Mouse (Mus musculus): ENCODE data around the gene Vangl1. TPM values are rescaled to one million over a fixed set of nuclear protein-coding genes. Genes with fewer than 3 reads are reported as not detected.
"Not testable (repeated sequence)": the region's sequence is repeated elsewhere in the genome, so short reads cannot be mapped to it uniquely, and the experiment has no call there.

The Vangl1 gene
- polyA plus RNA-seq, 1 experiment, result 22.2 TPM

DNA sequence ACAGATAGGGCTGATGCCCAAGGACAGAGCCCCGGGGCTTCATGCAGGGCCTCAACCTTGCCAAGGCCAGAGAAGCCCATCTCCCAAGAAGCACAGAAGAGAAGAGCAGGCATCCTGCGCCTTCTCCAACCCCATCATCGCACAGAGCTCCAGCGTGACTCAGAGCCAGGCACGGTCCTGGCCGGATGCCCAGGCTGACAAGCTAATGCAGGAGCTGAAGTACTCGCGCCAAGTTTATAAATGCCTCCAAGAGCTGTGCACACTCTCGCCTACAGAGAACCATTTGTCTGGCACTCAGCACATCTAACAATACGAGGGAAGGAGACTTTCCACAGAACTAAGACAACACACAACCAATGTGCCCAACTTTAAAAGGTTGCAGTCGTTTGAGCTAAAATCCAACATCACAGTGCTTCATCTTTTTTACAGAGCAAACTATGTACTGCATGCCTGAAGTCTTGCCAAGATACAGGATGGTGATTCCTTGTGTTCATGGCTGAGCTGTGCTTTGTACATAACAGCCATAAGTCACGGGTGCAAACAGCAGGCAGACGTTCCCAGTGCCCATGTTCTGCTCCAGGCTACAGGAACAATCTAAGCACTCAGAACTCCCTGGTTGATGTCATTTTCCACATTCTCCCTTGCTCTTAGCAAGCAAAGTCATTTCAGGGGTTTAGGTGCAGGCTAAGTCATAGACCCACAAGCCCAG lies 35.1 kb downstream of the Vangl1 start:
- DNase-seq (ENCODE audit: low spot score), result peak; percentile 77

DNA sequence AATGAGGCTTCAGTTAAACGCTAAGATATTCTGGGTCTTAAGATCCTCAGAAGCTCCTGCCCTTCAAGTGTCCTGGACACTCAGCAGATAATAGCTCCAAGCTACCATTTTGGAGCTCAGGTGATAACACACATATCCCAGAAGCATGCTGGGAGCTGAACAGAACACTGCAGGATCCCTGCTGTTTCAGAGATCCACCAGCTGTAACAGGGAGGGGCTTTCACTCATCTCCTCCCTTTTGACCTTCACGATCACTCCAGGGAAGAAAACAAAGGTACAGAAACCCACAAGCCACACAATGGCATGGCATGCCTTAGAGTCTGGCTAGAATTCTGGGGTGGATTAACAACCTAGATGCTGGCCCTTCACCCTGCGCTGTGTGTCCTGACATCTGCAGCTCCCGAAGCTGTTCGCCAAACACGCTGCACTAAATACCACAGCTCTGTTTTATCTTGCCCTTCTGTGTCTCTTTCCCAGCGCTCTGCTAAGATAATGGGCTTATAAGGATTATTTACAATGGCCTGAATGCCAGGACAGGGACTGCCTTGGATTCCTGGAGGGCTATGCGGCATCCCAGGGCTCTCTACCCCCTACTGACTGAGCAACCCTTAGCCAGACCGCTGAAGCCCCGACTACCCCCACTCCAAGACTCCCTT lies 36.8 kb downstream of the Vangl1 start:
- no peak for DNase-seq (ENCODE audit: low spot score)

DNA sequence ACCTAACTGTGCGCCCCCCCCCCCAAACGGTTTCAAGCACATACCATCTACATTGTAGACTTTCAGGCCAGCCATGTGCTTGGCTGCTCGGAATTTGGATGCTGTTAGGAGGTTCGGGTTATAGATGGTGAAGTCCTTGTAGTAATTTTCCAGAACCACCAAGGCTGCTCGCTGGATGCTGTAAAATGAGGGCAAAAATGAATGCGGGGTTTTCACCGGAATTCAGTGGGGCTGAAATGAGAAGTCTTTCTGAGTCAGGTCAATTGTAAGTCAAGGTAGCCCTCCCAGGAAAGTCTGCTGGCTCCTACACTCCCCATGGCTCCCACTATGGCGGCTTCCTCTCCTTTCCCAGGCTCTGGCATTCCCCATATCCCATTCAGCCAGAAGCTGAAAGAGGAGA lies 37.7 kb downstream of the Vangl1 start:
- DNase-seq (ENCODE audit: low spot score), result no peak

DNA sequence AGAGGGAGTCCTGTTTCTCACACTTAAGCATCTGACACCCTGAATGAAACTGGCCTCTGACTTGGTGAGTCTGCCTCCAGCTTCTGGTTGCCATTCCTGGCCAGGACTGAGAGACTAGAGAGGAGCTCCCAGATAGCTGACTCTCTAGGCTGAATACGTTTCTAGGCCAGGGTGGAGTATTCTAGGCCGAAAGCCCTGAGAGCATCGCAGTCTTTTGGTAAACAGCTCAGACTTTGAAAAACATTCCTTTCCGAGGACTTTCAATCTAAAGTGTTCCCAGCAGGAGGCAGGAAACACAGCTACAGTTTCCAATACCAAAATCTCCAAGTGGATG lies 38.2 kb downstream of the Vangl1 start:
- no peak for DNase-seq (ENCODE audit: low spot score)

DNA sequence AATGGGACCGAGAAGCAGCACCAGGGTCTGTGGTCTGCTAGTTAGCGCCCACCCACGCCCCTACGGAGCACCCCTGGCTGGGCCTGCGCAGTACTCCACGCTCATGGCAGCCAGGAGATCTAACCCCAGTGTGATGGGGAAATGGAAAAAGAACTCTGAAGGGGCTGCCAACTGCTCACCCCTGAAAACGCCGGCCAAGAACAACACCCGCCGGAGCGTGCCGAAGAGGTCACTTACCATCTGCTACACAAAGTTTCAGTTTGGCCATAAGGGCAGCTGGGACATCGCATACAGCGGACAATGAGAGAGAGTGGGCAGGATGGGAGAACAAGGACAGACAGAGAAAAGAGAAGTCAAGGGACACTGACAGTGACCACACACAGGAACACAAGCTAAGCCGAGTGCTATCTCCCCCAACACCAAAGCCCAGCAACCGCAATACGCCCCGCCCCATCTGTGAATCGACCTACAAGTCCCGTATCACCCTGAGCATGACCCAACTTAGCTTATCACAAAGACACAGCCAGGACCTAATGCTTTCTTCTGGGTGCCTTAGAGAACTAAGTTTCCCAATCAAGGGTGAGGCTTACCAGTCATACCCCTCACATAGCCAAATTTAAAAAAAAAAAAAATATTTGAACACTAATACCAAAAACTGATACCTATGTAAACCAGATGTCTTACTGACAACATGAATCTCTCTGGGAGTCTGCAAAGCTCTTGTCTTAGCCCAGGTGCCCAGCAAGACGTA lies 38.8 kb downstream of the Vangl1 start:
- DNase-seq (ENCODE audit: low spot score), result no peak

DNA sequence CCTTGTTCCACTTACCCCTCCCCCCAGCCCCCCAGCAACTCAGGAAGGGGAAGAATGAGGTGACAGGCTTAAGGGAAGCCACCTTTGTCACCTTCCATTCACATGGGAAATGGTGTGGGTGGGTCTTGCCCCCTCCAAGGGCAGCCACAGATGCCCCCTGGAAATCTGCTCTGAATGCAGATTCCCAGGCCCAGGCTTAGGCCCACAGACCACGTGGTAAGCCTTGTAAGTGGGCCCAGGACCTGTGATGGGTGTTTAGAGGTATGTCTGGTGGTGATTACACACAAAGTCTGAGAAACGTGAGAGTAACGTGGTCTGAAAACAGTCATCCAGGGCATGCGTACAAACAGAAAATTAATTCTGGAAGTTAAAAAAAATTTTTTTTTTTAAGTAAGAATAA lies 39.6 kb downstream of the Vangl1 start:
- DNase-seq (ENCODE audit: low spot score), result no peak

DNA sequence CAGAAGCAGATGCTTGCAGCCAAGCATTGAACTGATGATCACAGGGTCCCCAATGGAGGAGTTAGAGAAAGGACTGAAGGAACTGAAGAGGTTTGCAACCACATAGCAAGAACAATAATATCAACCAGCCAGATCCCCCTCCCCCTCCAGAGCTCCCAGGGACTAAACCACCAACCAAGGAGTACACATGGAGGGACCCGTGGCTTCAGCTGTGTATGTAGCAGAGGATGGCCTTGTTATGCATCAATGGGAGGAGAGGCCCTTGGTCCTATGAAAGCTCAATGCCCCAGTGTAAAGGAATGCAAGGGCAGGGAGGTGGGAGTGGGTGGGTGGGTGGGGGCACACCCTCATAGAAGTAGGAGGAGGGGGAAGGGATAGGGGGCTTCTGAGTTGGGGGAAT lies 40.6 kb downstream of the Vangl1 start:
- not testable (repeated sequence) for DNase-seq (ENCODE audit: low spot score)

DNA sequence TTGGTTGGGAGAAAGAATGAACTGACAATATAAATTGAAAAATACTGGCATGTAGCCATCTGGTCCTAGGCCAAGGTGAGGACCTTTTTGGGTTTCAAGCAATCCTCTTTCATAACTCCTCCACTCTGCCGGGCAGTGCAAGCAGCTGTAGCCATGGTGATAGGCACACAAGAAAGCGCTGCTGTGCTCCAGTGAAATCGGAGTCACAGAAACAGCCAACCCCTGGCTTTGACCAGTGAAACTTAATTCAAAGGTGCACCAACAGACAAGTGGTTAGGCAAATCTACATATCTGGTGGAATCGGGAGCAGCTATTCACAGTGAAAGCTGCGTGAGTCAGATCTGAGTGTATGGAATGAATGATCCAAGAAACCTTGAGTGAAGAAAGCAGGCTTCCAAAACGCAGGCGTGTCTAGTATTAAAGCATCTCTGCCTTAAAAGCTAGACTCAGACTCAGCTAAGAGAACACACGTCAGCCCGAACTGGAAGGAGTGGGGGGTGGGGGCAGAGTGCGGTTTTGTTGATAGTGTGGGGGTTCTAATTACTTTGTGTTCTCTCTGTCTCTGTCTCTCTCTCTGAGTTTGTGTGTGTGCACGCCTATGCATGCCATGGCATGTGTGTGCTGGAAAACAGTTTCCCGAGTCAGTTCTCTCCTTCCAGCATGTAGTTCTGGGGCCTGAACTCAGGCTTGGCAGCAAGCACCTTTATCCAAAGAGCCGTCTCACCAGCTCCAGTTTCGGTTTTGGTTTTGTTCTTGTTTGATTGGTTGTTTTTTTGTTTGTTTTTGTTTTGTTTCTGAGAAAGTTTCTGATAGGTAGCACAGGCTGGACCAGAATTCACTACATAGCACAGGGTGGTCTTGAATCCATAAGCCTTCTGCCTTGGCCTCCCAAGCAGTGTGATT lies 44.8 kb downstream of the Vangl1 start:
- no peak for DNase-seq (ENCODE audit: low spot score)

DNA sequence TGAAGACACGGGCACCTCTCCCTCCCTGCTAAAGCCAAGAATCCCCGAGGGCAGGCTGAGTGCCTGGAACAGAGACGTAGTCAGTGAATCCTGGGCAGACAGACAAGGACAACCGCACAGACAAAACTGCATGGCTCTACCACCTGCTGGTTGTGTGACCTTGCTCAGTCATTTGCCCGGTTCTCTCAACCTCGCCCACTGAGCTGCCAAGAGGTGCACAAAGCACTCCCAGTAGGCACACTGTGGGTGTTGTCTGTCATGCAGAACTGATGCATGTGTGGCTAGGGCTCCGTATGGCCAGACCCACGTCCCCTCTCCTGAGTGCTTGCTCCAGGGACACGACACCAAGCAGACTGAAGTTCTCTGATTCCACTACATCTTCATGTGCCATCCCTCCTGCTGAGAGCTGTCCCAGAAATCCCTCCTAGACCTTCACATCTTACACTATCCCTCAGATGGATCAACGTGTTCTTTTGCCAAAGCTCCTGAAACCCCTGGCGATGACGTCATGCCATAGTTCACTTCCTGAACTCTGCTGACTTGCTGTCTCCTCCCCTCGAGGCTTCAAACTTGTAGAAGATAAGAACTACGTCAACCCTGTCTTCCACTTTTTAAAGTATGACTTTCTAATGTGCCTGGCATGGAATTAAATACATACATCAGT lies 45.6 kb downstream of the Vangl1 start:
- DNase-seq (ENCODE audit: low spot score), result no peak

DNA sequence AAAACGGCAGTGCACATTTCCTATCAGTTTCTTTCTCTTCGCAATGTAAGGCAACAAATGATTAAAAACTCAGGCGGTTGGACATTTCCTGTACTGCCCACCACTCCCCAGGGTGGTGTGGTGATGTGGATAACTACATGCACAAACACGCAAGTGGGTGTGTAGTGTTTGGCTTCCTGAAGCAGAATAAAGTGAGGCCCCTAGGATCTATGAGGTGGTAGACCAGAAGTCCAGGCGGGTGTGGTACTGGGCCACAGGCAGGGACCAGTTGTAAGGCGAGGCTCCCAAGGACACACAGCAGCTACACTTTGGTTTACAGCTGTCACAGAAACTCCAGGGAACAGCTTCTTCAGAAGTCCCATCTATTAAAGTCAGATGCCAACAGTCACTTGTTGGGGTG lies 46.8 kb downstream of the Vangl1 start:
- no peak for DNase-seq (ENCODE audit: low spot score)

DNA sequence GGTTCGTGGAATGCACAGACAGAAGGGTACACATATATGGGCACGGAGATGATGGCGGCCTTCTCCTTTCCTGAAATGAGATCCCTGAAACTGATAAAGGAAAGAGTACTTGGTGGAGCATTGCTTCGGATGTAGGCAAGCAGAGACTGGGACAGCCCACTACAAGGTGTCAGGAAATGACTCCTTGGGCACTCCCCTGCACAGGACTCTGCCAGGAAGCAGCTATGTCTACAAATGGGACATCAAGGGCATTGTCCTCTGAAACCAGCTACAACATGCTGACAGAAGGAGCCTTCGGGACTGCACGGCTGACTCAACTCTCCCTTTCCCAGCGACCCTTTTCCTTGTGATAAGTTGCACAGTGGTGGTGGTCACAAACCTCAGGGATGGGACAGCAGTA lies 47.8 kb downstream of the Vangl1 start:
- DNase-seq (ENCODE audit: low spot score), result no peak

DNA sequence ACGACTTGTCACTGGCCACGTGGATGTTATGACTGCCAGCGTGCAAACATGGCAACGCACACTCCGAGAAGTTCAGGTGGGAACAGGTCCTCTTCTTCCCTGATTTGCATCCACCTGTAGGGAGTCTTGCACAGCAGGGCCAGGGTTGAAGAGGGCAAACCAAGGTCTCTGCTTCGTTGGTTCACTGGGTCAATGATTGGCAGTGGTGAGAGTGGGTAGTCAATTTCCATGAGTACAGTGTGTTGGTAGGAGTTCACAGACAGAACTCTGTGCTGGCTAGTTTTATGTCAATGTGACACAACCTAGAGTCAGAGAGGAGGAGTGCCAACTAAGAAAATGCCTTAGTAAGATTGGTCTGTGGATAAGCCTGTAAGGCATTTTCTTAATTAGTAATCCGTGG lies 50.4 kb downstream of the Vangl1 start:
- DNase-seq (ENCODE audit: low spot score), result no peak

DNA sequence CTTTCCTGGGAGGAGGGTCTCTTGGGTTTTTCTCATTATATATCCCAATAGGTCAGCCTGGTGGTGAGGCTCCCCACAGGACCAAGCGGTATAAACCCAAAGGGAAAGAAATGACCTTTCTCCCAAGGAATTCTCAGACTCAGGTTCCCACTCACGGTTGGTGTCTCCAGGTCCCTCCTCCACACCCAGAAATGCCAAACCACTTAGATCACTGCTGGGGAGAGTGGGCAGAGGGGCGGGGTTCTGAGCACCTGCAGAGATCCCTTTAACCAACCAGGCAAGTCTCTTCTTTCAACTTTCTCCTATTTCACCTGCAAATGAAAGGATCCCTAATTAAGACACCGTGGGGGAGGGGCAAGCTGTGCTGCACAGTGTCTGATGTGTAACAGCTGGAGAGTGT lies 51.6 kb downstream of the Vangl1 start:
- no peak for DNase-seq (ENCODE audit: low spot score)

DNA sequence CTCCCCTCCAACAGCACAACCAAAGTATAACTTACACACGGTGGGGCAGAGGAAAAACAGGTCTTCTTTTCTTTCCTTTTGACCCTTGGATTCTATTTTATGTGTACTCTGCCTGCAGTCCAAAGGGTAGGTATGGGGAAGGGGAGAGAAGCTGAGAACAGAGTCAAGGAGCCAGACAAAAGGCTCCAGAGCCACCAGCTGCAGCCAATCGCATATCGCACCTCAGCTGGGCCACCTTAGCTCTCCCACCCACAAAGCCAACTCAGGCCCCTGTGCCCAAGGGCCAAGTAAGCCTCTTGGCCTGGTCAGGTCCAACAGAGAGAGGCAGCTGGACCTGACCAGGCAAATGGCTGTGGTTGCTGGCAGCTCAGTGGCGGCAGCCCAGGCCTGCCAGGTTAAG lies 52.0 kb downstream of the Vangl1 start:
- no peak for DNase-seq (ENCODE audit: low spot score)

DNA sequence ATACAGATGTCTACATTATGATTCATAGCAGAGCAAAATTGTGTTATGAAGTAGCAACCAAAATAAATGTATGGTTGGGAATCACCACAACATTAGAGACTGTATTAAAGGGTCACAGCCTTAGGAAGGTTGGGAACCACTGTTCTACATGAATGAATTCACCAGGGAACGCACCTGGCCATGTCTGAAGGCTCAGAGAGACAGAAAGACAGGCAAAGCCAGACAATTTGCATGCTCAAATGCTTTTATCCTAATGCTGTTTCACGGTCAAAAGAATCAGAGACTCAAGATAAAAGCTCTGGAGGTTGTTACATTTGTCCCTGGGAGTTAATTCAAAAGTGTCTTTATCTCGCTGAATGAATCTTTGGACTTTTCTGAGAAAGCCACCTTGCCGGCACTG lies 52.6 kb downstream of the Vangl1 start:
- no peak for DNase-seq (ENCODE audit: low spot score)

DNA sequence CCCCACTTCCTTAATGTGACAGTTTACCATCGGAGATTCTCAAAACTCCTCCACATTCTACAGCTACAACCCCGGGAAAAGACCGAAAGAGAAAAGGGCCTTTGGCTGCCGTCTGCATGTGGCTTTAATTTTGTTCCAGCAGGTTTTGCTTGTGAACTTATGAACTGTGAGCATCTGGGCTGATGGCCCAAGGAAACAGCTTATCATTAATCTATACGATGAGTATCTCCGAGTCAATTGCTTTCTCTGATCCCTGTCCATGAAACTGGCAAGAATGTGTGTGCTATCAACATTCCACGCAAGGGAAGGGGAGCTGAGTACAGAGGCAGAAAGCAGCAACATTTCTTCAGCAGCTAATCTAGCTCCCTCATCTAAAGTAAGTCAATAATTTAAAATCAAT lies 54.6 kb downstream of the Vangl1 start:
- DNase-seq (ENCODE audit: low spot score), result no peak

DNA sequence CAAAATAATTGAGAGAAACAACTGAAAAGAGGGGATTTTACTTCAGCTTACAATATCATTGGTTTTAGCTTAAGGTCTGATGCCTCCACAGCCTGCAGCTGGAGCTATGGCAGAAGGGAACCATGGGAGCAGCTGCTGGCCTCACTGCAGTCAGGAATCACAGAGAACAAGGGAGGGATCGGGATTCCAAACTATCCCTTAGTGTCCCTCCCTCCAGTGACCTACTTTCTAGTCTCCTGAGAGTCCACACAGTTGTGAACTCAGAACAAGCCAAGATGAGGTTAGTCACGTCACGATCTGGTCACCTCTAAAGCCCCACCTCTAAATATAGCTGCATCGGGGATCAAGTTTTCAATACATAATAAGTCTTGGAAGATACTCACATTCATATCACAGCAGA lies 57.3 kb downstream of the Vangl1 start:
- DNase-seq (ENCODE audit: low spot score), result no peak

DNA sequence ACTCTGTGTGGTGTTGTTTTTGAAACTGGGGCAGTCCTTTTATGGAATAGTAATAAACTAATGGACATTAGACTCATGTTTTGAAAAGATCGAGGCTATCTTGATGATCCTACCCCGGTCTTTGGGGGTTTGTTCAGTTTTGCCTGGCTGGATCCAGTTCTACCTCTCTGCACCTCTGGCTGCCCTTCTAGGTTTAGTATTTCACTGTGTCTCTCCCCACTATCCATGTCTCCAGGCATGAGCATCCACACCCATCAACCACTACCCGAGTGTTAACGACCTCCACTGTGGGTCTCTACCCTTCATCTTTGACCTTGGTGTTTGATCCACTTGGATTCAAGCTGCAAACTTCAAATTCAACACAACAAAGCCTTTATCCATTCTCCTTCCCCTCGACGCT lies 58.1 kb downstream of the Vangl1 start:
- no peak for DNase-seq (ENCODE audit: low spot score)

DNA sequence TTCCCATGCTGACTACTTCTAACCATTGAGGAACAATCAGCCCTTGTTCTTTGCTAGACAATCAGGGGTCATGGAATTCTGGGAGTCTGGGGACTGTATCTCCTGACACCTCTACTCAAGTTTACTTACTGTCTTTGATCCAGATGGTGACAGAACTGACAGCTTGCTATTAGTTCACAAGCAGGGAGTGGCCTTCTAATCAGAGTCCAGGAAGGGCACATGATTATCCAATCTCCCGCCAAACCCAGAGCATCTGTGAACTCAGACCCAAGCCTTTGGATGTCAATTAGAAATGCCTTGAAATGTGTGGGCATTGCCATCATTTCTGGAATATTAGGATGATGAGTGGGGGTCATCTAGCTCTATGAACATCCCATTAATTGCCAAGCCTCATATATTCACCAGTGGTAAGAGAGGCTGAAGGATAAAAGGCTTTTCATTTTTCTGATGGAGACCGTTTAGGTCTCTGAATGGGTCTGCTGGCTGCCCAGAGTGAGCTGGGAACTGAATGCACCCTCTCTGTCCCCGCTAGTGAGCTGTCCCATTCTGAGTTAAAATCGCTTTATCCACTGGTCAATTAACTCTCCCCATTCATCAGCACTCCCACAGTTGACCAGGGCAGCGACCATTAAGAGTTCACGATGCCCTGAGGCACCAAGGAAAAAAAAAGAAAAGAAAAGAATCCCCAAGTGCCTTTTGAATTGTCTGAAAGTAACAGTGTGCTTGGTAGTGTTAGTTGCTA lies 58.7 kb downstream of the Vangl1 start:
- DNase-seq (ENCODE audit: low spot score), result no peak

DNA sequence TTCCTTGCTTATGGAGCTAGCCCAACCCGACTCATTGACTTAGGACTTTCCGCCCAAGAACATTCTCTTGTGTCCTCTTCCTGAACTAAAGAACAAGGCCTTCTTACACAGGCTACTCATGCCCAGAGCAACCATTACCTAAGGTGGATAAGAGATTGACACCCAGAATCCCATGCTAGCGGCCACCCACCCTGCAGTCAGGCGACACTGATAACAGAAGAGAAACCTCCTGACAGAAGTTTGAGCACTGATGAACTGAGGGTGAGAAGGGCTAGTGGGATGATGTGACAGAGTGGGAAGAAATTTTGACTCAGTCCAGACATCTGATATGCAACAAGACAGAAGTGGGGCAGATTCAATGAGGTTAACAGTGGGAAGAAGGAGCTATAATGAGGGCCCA lies 60.1 kb downstream of the Vangl1 start:
- DNase-seq (ENCODE audit: low spot score), result no peak

DNA sequence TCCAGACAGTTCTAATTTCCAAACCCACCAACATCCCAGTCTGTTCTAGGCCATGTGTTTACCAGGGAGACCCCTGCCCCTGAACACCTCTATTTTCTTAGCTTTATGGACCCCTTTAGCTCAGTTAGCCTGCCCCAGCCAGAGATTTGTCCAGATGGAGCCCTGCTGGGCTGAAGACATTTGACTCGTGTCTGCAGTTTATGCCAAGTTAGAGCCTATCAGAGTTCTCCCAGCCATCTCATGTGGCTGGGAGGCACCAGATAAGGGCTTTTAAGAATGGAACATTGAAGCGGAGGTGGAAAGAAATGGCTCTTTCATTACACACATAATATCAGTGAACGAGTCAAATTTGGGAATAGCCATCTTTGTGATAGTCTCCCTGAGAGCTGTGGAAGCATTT lies 61.0 kb downstream of the Vangl1 start:
- no peak for DNase-seq (ENCODE audit: low spot score)
